Mouse (Mus musculus) CH12.LX (cell line): Measurements from ENCODE around the gene Zfp808.
"Not testable (repeated sequence)": the region's sequence is repeated elsewhere in the genome, so short reads cannot be mapped to it uniquely, and the experiment has no call there.

Source experiments
- BHLHE40 ChIP-seq: IDR thresholded peaks from 2 replicates; pipeline ENCODE4 v1.6.1; 2011; ENCODE audit warnings: mild to moderate bottlenecking, low read depth, low read length, improper control_type of control experiment
- CHD2 ChIP-seq: IDR thresholded peaks from 2 replicates; pipeline ENCODE4 v1.6.1; 2011; ENCODE audit warnings: low read length, improper control_type of control experiment
- CTCF ChIP-seq, 2 experiments: IDR thresholded peaks in 1 of 2; conservative IDR thresholded peaks in 1 of 2; 2 replicates each; pipeline ENCODE4 v1.5.1; 2011 to 2012; ENCODE audit warnings: low read depth in 2 of 2, low read length in 2 of 2, improper control_type of control experiment in 1 of 2, inconsistent platforms in 1 of 2, mild to moderate bottlenecking in 1 of 2, moderate library complexity in 1 of 2
- E2F4 ChIP-seq: IDR thresholded peaks from 2 replicates; pipeline ENCODE4 v1.6.1; 2011; ENCODE audit warnings: low read depth, low read length, improper control_type of control experiment; ENCODE audit not compliant: insufficient replicate concordance
- EP300 ChIP-seq: IDR thresholded peaks from 2 replicates; pipeline ENCODE4 v1.6.1; 2011; ENCODE audit warnings: low read length, improper control_type of control experiment
- GABPA ChIP-seq: IDR thresholded peaks from 2 replicates; pipeline ENCODE4 v1.6.1; 2012; ENCODE audit warnings: low read depth, low read length, improper control_type of control experiment, inconsistent platforms; ENCODE audit not compliant: insufficient replicate concordance
- IRF4 ChIP-seq: IDR thresholded peaks from 2 replicates; pipeline ENCODE4 v1.6.1; 2014; ENCODE audit warnings: low read depth, mild to moderate bottlenecking, inconsistent platforms, low read length, improper control_type of control experiment
- MXI1 ChIP-seq: IDR thresholded peaks from 2 replicates; pipeline ENCODE4 v1.6.1; 2011; ENCODE audit warnings: mild to moderate bottlenecking, low read depth, low read length, improper control_type of control experiment
- MYC ChIP-seq: IDR thresholded peaks from 2 replicates; pipeline ENCODE4 v1.6.1; 2011; ENCODE audit warnings: low read depth, mild to moderate bottlenecking, improper control_type of control experiment, low read length
- NELFE ChIP-seq: IDR thresholded peaks from 2 replicates; pipeline ENCODE4 v1.6.1; 2011; ENCODE audit warnings: low read depth, low read length, improper control_type of control experiment
- POLR2A ChIP-seq: IDR thresholded peaks from 2 replicates; pipeline ENCODE4 v1.6.1; 2011; ENCODE audit warnings: low read depth, mild to moderate bottlenecking, improper control_type of control experiment, low read length
- TCF12 ChIP-seq: IDR thresholded peaks from 2 replicates; pipeline ENCODE4 v1.6.1; 2014; ENCODE audit warnings: low read depth, mild to moderate bottlenecking, inconsistent platforms, low read length, improper control_type of control experiment
- ZC3H11A ChIP-seq: IDR thresholded peaks from 2 replicates; pipeline ENCODE4 v1.6.1; 2012; ENCODE audit warnings: low read depth, mild to moderate bottlenecking, inconsistent platforms, low read length, improper control_type of control experiment
- ZNF384 ChIP-seq: IDR thresholded peaks from 2 replicates; pipeline ENCODE4 v1.6.1; 2012; ENCODE audit warnings: low read depth, low read length, improper control_type of control experiment, inconsistent platforms

DNA sequence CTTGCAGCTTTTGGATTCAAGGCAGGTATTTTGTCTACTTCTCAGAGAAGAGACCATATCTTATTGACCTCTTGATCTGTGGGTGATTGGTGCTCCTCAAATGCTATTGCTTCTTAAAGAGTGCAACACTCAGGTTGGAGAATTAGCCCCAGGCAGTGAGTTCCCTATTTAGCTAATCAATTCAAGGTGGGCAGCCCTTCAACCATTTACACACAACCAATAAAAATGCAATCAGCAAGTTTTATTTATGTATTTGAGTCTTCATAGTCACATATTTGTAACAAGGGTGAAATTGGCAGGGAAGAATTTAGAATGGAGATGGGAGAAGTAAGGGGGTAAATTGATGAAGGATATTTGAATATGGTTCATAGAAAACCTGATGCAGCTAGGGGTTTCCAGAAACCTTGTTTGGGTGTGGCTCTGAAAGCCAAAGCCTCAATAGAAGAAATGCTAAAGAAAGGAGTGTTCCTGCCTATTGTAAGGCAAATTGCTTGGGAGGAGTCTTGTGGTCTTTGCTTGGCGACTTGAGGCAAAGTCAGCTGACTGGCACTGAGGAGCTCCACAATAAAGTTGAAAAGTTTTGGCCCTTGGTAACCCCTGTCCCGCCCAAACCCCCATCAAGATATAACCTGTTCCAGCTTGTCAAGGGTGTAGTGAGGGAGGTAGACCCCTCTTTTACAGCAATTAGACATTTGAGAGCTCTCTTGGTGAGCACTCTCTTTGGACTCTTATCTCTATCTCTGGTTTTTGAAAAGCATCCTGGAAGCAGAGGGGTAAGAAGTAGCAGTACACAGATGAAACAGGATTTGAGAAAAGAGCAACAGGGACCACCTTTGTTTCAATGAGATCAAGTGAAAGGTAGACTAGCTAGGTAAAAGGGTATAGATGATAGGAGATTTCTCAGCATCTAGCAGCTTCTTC is 52.4 kb downstream of the Zfp808 start:
- not testable (repeated sequence) for TF ChIP-seq CTCF (conservative IDR thresholded peaks at IDR 0.05 in 1 of 2, IDR thresholded peaks at IDR 0.05 in 1 of 2; ENCODE audit: low read depth in 2 of 2, low read length in 2 of 2); EP300; IRF4; ZC3H11A; ZNF384; BHLHE40; NELFE; POLR2A; CHD2; GABPA; TCF12; MYC; E2F4; MXI1
